Mouse (Mus musculus): Measurements from ENCODE around the gene Mb21d2.

Gene Mb21d2

GRCm38 (mm10) chr16:28902620-28903565, 26.6 kb downstream of the Mb21d2 start:
- no peak for DNase-seq (ENCODE audit: low spot score)

DNA sequence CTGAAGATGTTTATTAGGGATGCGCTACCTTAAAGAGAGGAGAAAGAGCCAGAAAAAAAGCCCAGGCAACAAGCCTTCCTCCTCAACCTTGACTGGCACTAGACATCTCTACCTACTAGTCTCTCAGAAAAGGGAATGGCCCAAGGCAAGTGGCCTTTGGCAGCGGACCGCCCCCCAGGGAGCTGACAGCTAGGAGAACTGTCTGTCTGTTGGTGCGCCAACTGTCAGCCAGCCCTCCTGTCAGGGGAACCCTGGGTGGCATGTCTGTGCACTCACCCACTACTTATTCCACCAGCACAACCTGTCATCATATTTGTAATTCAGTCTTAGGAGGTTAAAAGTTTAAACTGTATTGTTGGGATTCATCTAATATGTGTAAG, 30.3 kb downstream of the Mb21d2 start:
- DNase-seq (ENCODE audit: low spot score): no peak

DNA sequence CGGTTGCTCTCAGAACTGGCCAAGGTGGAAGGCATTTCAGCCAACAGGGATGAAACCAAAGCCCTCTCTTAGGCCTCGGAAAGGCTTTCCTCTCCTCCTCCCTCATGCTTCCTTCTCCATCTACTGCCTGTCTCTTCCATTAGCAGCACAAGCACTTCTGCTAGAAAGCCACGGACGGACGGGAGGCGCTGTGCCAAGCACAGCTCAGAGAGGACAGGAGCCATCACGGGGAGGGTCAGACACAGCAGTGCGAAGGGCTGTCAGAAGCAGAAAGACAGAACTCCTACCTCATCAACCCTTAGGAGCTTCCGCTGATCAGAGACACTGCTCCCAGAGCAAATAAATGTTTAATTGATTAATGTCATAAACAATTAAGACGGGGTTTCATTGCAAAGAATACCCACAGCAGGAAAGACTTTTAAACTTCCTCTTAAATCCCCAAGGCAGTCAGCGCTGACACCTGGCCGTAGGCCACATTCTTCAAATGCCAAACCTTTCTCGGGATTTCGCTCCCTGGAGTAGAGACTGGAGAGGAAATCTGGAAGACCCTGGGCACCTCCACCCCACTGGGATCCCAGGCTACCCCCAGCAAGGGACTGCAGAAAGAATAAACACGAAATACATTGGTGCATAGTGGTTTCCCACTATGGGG, 30.8 kb downstream of the Mb21d2 start:
- DNase-seq (ENCODE audit: low spot score): no peak

DNA sequence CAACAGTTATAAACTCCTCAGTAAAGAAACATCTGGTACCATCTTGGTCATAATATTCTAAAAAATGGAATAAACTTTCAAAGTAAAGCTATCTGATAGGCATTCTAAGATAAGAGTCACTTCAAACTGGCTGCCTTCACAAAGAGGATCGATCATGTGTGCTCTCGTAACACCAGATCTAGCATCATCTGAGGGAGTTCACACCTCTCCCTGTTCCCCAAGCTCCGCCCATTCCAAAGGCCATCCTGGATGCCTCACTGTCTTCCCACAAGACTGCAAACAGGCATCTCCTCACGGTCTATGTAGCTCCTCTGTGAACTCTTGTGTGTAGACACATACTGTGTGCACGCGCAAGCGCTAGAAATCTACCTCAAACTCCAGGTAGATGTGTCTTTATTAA, 32.9 kb downstream of the Mb21d2 start:
- no peak for DNase-seq (ENCODE audit: low spot score)

DNA sequence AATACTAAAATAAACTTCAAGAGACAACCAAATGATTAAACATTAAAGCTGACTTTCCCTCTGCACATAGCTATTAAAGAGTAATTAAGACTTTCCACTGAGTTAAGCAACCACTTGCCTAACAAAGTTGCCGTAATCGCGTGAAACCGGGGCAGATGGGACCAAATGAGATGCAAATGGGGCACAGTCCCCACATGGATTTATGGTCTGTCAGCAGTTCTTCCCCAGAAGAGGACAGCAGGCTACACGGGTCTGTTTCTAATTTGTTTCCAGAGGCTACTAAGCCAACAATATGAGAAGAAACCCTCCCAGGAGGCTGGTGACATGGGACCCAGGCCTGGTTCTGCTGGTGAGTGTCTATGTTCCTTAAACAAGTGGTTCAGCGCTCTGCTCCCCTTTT, 34.6 kb downstream of the Mb21d2 start:
- no peak for DNase-seq (ENCODE audit: low spot score)

DNA sequence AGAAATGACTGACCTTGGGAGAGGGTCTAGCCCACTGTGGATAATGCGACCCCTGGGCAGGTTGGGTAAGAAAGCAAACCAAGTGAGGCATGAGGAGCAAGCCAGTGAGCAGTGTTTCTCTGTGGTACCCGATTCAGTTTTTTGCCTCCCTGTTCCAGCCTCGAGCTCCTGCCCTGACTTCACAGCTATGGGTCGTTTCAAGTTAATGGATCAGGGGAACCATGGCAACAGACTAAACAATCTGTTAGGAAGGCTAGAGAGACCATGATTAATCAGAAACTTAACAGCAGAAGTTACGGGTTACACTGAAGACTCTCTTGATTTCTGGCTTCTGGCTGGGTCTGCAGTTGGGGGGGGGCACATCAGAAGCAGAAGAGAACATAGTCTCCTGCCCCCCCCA, 36.2 kb downstream of the Mb21d2 start:
- no peak for DNase-seq (ENCODE audit: low spot score)

DNA sequence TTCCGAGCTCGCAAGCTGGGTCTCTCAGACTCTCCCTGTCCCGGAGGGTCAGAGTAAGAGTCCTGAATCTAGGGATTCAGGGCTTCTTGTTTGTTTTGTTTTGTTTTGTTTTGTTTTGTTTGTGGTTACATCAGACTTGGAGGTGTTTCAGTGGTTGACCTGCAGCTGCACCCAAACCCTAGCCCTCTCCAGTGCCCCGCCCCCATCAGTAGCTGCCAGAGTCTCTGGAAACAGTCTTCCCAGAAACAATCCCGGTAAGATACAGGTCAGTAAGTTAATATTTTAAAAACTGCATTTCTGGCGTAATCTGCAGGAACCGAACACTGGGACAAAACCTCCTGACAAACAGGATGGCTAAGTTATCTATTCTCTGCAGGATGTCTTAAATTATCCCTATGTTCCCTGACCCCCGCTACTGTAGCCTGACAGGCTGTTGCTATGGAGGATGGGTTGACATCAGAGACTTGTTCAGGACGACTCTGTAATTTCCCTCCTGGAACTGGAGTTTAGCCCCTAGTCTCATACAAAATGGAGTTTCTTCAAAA, 43.2 kb downstream of the Mb21d2 start:
- DNase-seq (ENCODE audit: low spot score): no peak

DNA sequence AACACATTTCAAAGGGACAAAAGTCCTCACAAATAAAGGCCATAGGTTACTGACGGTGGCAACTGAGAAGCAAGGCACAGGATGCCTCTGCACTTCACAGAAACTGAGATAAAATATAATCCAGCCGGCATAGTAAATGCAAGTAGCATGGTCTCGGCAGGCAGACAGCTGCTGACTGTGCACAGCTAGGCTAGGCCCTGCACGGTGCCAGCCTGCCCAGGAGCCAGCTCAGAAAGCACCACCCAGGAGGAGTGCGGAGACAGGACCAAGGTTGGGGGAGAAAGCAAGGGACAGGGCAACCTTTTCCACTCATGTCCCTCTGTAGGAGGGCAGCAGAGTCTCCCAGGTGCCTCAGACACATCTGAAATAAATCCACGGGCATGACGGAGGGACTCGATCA, 44.0 kb downstream of the Mb21d2 start:
- DNase-seq (ENCODE audit: low spot score): no peak

- no peak for DNase-seq (ENCODE audit: low spot score)
Observed at GRCm38 (mm10) chr16:28884661-28885060, 44.8 kb downstream of the Mb21d2 start.

GRCm38 (mm10) chr16:28883649-28884048, 45.8 kb downstream of the Mb21d2 start:
- no peak for DNase-seq (ENCODE audit: low spot score)

- DNase-seq (ENCODE audit: low spot score): no peak
Observed at GRCm38 (mm10) chr16:28882687-28883428, 46.6 kb downstream of the Mb21d2 start.

- DNase-seq (ENCODE audit: low spot score): no peak
Observed at GRCm38 (mm10) chr16:28881787-28882186, 47.7 kb downstream of the Mb21d2 start.

DNA sequence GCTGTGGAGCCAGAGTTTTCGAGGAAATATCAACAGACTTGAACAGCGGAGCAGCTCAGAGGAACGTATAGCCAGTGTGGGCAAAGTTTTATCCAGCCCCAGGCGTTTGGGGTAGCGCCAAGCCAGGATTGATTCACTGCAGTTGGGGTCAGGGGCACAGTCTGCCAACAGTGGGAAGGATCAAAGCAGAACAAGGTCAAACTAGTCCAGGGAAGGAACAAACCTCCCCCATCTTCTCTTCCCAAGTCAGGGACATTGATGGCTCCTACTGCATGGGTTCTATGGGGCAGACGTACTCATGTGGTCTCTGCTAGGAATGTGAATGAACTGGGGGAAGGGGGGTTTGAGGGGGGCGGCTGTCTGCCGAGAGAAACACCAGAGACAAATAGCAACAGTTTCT, 48.7 kb downstream of the Mb21d2 start:
- no peak for DNase-seq (ENCODE audit: low spot score)

DNA sequence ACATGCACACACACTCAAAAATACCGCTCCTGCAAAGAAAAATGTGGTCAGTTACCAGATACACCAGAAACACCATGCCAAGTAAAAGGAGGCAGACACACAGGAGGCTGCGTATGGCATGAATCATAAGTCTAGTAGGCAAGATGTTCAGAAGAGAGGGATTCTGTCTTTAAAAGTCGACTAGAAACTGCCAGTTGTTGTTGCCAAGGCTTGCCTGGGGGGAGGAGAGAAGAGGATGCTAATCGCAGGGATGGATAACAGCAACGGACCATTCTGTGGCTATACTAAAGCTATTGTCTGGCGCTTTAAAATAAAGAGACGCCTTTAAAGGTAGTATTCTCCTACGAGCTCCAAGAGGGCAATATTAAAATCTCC, 49.2 kb downstream of the Mb21d2 start:
- no peak for DNase-seq (ENCODE audit: low spot score)

DNA sequence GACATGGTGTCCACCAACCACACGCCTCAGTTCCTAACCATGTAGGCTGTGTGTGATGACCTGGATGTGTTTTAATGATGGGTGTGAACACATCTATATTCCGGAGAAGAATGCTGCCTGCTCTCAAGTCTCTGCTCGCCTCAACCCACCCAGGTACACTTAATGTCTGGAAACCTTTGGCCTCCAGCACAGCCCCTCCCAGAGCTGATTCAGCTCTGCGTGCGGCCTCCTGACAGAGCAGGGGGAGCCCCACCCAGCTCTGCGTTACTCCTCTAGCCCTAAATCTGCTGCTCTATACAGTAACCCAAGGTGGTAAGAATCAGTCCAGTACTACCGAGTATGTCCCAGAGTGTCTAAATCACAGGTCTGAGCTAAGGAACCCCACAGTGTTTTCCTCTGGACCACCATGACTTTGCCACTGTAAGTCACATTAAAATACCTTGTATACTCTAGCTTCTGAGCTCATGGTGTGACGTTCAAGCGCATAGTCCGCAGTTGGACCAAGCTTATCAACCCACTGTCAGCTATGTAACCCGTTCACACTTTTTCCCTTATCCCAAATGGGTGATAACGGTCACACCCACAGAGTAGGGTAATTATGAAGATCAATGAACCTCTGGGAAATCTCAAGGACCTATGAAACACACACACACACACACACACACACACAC, 49.7 kb downstream of the Mb21d2 start:
- no peak for DNase-seq (ENCODE audit: low spot score)

DNA sequence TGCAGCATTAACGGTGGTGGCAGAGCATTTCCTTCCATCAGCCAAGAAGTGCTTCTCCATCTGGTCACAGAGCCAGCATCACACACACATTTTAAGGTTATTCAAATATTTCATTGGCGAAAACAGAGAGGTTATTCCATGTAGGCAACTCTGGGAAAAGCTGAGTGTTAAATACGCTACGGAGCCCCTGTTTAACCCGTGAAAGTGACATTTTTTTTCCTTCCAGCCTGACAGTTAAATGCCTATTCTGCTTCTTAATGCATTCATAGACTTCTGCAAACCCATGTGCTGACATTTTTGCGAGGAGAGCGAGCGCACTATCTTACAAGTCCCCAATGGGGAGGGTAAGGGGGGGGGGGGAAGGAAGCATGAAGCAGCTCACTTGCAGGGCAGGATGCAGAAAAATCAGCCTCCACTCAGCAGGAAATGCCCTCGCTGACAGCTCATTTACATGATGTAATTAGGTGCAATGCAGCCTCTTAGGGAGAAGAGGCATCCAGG, 52.3 kb downstream of the Mb21d2 start:
- no peak for DNase-seq (ENCODE audit: low spot score)

- no peak for DNase-seq (ENCODE audit: low spot score)
Observed at GRCm38 (mm10) chr16:28873404-28873895, 56.0 kb downstream of the Mb21d2 start.

DNA sequence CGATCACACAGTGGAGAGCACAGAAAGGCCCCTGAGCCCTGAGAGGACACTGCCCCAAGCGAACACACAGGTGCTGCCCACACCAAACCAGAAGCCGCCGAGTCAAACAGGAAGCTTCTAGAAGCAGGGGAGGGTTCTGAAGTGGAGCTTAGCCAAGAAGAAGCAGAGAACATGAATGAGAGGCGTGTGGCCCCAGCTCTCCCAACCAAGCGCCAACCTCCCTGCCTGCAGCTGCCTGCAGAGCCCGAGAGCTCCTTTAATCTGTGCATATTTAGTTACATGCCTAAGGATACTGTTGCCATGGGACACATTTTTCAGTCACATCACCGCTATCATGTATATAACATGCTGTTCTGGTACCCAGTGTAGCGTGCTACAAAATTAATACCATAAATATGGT, 58.6 kb downstream of the Mb21d2 start:
- DNase-seq (ENCODE audit: low spot score): no peak

GRCm38 (mm10) chr16:28870456-28870855, 59.0 kb downstream of the Mb21d2 start:
- no peak for DNase-seq (ENCODE audit: low spot score)

DNA sequence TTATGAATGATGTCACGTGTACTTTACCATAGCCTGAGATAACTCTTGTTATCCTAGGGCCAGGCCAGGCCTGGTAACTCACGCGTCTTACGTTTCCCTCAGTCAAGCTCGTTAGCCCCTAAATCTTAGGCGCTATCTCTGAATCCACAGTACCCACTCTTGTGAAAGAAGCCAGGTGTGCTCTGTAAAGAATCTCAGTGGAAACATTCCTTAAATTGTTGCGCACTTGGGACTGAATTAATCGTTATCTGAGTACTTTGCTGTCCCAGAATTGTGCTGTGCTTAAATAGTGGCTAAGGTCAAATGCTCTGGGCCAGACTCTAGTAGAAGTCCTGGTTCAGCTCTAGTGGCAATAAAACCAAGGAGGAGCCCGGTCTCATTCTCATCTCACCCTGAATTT, 60.6 kb downstream of the Mb21d2 start:
- no peak for DNase-seq (ENCODE audit: low spot score)

GRCm38 (mm10) chr16:28866584-28867295, 62.7 kb downstream of the Mb21d2 start:
- no peak for DNase-seq (ENCODE audit: low spot score)
